Mouse (Mus musculus) megakaryocyte, embryonic 14.5 days (primary cell): ENCODE data around the gene Babam2. TPM values are rescaled to one million over a fixed set of nuclear protein-coding genes. Genes with fewer than 3 reads are reported as not detected.

Source experiments
- H3K27me3 ChIP-seq: replicated peaks from 2 replicates; pipeline ENCODE3; 2012; ENCODE audit warnings: inconsistent platforms
- H3K36me3 ChIP-seq: replicated peaks from 2 replicates; pipeline ENCODE3; 2012; ENCODE audit warnings: low read length, inconsistent platforms, mixed read lengths
- H3K4me1 ChIP-seq: 2 replicates; pipeline ENCODE4 v1.6.1; 2012; ENCODE audit warnings: inconsistent platforms
- H3K4me3 ChIP-seq: replicated peaks from 2 replicates; pipeline ENCODE3; 2012; ENCODE audit warnings: moderate library complexity, mild to moderate bottlenecking, inconsistent platforms
- H3K9me3 ChIP-seq: 2 replicates; pipeline ENCODE4 v1.6.1; 2012; ENCODE audit warnings: inconsistent platforms
- FLI1 ChIP-seq: IDR thresholded peaks from 2 replicates; pipeline ENCODE4 v1.6.1; 2012; ENCODE audit warnings: low read length, inconsistent platforms, mixed read lengths
- GATA1 ChIP-seq: IDR thresholded peaks from 3 replicates; pipeline ENCODE4 v1.6.1; 2012; ENCODE audit warnings: mixed read lengths, low read length, inconsistent platforms, borderline replicate concordance
- polyA plus RNA-seq: library from polyadenylated mRNA; stranded (reverse); fragments of >175 nt; gene quantifications from 2 replicates; pipeline ENCODE4 v1.2.3, GENCODE M21; 2012; ENCODE audit warnings: low replicate concordance; ENCODE audit not compliant: insufficient read depth

The Babam2 gene
- polyA plus RNA-seq, 1 experiment = 87.2 TPM

GRCm38 (mm10) chr5:31709389-31709788, 11.9 kb downstream of the Babam2 start:
- Histone ChIP-seq H3K36me3 (peaks cover 61% of the 10 kb centered on the region), H3K9me3 (no peaks in the 10 kb centered on the region), H3K4me1 (peaks cover 53% of the 10 kb centered on the region), H3K4me3 (no peak overlapping the region), H3K27me3 (no peaks in the 10 kb centered on the region)
- no peak for TF ChIP-seq GATA1
- no peak for TF ChIP-seq FLI1

- Histone ChIP-seq H3K27me3 (no peaks in the 10 kb centered on the region), H3K4me3 (peak overlapping the region; percentile 83), H3K4me1 (peaks cover 74% of the 10 kb centered on the region), H3K9me3 (no peaks in the 10 kb centered on the region), H3K36me3 (peaks cover 31% of the 10 kb centered on the region)
- no peak for TF ChIP-seq GATA1
- TF ChIP-seq FLI1 = no peak
Measured at GRCm38 (mm10) chr5:31713280-31713711, 15.8 kb downstream of the Babam2 start.

- Histone ChIP-seq H3K27me3 (no peaks in the 10 kb centered on the region), H3K4me1 (peaks cover 75% of the 10 kb centered on the region), H3K4me3 (peak overlapping the region; percentile 83), H3K9me3 (no peaks in the 10 kb centered on the region), H3K36me3 (peaks cover 30% of the 10 kb centered on the region)
- TF ChIP-seq GATA1 (no peak), FLI1 (no peak)
Measured at GRCm38 (mm10) chr5:31713841-31714264, 16.4 kb downstream of the Babam2 start.

- Histone ChIP-seq H3K36me3 (peaks cover 13% of the 10 kb centered on the region), H3K9me3 (no peaks in the 10 kb centered on the region), H3K4me3 (no peak overlapping the region), H3K4me1 (peaks cover 68% of the 10 kb centered on the region), H3K27me3 (no peaks in the 10 kb centered on the region)
- TF ChIP-seq GATA1 (no peak), FLI1 (no peak)
Measured at GRCm38 (mm10) chr5:31715486-31716150, 18.1 kb downstream of the Babam2 start.

GRCm38 (mm10) chr5:31724519-31724918, 27.0 kb downstream of the Babam2 start:
- peaks cover 62% of the 10 kb centered on the region for H3K4me1 ChIP-seq
- no peaks in the 10 kb centered on the region for H3K27me3 ChIP-seq
- no peaks in the 10 kb centered on the region for H3K9me3 ChIP-seq
- H3K36me3 ChIP-seq = peaks cover 14% of the 10 kb centered on the region
- peak overlapping the region; percentile 38 for H3K4me3 ChIP-seq
- TF ChIP-seq FLI1 (no peak), GATA1 (no peak)

GRCm38 (mm10) chr5:31725885-31726284, 28.4 kb downstream of the Babam2 start:
- TF ChIP-seq GATA1 (no peak), FLI1 (no peak)
- Histone ChIP-seq H3K9me3 (no peaks in the 10 kb centered on the region), H3K27me3 (no peaks in the 10 kb centered on the region), H3K36me3 (peaks cover 15% of the 10 kb centered on the region), H3K4me3 (no peak overlapping the region), H3K4me1 (peaks cover 72% of the 10 kb centered on the region)

GRCm38 (mm10) chr5:31727456-31727855, 30.0 kb downstream of the Babam2 start:
- H3K4me3 ChIP-seq = no peak overlapping the region
- H3K9me3 ChIP-seq = no peaks in the 10 kb centered on the region
- TF ChIP-seq FLI1 = no peak
- no peak for TF ChIP-seq GATA1
- H3K4me1 ChIP-seq = peaks cover 84% of the 10 kb centered on the region
- no peaks in the 10 kb centered on the region for H3K27me3 ChIP-seq
- peaks cover 23% of the 10 kb centered on the region for H3K36me3 ChIP-seq

- Histone ChIP-seq H3K4me1 (peaks cover 54% of the 10 kb centered on the region), H3K4me3 (peak overlapping the region; percentile 46), H3K9me3 (no peaks in the 10 kb centered on the region), H3K27me3 (no peaks in the 10 kb centered on the region), H3K36me3 (peaks cover 34% of the 10 kb centered on the region)
- TF ChIP-seq FLI1 (no peak), GATA1 (peak; percentile 67; the same call in 1 of the 3 replicates)
Measured at GRCm38 (mm10) chr5:31732644-31733338, 35.3 kb downstream of the Babam2 start.

- Histone ChIP-seq H3K36me3 (peaks cover 8% of the 10 kb centered on the region), H3K4me3 (no peak overlapping the region), H3K4me1 (peaks cover 37% of the 10 kb centered on the region), H3K27me3 (no peaks in the 10 kb centered on the region), H3K9me3 (no peaks in the 10 kb centered on the region)
- TF ChIP-seq FLI1 (no peak), GATA1 (no peak)
Measured at GRCm38 (mm10) chr5:31741931-31742330, 44.4 kb downstream of the Babam2 start.

GRCm38 (mm10) chr5:31742521-31743031, 45.1 kb downstream of the Babam2 start:
- no peak for TF ChIP-seq GATA1
- TF ChIP-seq FLI1 = no peak
- no peaks in the 10 kb centered on the region for H3K27me3 ChIP-seq
- H3K4me3 ChIP-seq = peak overlapping the region; percentile 82
- H3K9me3 ChIP-seq = no peaks in the 10 kb centered on the region
- H3K36me3 ChIP-seq = peaks cover 8% of the 10 kb centered on the region
- H3K4me1 ChIP-seq = peaks cover 44% of the 10 kb centered on the region
